Mouse (Mus musculus): ENCODE data around the gene Rer1.
"Not testable (repeated sequence)": the region's sequence is repeated elsewhere in the genome, so short reads cannot be mapped to it uniquely, and the experiment has no call there.

Rer1 gene

DNA sequence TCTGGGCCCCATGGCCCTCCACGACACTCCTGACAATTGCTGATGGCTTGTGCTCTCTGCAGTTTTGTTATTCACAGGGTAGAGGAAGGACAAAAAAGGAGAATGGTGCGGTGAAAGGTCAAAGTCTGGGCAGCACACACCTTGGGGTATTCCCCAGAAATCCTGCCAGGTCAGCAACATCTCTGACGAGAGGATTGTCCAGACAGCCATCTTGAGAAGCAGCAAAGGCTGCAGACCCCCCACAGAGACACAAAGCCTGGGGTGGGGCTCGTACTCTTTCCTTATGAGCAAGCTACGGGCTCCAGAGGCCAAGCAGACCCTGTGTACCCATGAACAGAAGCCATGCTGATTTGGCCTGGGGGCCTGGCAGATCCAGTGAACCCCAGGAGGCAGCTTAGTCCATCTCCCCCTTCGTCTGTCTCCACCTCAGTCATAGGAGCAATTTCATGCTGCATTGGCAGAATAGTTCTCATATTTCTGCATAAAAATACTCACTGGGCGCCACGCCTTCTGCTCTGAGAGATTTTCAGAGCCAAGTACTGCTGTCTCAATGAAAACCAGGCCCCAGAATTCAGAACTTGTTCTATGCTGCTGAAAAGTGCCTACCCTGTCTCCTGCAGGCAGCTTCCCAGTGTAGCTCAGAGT, 27.7 kb upstream of the Rer1 start:
- no peak for DNase-seq

DNA sequence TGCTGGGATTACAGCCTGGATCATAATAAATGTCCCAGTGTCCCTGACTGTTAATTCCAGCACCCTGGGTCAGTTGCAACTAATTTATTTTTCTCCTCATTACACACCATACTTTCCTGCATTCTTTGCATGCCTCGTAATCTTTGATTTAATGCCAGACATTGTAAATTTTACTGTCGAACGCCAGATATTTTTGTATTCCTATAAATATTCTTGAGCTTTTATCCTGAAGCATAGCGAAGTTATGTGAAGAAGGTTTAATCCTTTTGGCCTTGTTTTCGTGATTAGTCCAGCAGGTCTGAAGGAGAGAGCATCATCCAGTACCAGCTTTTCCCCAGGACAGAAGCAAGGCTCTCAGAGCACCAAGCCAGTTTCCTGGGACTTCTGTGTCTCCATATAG, 23.3 kb upstream of the Rer1 start:
- DNase-seq: no peak

DNA sequence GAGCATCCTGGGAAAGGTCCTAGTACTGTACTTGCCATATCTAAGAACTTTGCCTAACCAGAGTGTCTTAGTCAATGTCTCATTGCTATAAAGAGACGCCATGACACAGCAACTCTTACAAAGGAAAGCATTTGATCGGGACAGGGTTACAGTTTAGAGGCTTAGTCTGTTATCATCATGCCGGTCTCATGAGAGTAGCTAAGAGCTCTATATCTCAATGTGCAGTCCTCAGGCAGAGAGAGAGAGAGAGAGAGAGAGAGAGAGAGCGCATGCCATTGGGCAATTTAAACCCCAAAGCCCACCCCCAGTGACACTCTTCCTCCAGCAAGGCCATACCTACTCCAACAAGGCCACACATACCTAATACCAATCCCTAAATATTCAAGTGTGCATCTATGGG, 21.7 kb upstream of the Rer1 start:
- DNase-seq: no peak

DNA sequence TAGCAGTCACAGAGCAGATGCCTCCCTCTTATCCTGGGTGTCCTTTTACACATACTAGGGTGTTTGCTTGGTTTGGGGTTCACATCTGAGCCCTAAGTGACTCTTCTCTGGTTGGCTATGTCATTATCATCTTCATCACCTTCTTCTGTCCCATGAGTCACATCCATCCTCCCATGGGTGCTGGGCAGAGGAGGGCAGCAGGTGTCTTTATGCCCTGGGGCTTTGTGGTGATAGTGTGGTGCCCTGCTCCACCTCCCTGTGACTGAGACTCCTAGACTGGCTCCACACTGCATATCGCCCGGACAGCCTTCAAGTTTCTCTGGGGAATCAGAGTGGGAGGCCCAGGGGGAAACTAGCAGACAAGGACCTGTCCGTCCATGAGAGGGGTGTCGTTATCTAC, 12.4 kb upstream of the Rer1 start:
- DNase-seq: no peak

DNA sequence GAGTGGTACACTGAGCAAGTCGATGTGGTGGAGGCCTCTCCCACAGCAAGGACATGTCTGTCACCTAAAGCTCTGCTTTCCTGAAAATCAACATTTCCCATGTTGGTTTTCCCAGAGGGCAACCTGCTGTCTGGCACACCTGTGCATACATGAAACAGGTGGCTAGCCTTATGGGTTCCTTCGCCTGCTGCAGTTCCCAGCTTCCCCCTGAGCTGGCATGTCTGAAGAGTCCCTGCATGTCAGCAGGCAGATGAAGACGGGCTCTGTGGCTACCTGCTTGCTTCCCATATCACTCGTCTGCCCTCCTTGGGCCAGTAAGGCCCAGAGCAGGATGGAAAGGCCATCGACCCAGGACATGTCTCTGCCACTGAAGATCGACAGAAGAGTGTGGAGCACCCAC, 11.3 kb upstream of the Rer1 start:
- no peak for DNase-seq

DNA sequence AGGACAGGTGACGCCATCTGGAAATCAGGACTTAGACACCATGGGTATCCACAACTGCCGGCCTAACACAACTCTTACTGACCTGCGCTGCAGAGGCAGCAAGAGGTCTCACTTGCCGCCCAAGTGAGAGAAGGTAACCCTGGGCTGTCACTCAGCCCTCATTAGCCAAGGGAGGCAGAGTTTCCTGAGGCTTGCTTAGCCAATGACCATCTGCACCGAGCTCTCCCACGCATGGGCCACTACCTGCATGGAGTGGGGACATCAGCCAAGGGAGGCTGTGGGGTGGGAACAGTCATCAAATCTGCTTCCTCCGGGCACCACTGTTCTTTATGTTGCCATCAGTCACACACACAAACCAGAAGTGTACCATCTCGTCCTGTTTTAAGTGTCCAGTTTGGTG, 9.8 kb upstream of the Rer1 start:
- no peak for DNase-seq

DNA sequence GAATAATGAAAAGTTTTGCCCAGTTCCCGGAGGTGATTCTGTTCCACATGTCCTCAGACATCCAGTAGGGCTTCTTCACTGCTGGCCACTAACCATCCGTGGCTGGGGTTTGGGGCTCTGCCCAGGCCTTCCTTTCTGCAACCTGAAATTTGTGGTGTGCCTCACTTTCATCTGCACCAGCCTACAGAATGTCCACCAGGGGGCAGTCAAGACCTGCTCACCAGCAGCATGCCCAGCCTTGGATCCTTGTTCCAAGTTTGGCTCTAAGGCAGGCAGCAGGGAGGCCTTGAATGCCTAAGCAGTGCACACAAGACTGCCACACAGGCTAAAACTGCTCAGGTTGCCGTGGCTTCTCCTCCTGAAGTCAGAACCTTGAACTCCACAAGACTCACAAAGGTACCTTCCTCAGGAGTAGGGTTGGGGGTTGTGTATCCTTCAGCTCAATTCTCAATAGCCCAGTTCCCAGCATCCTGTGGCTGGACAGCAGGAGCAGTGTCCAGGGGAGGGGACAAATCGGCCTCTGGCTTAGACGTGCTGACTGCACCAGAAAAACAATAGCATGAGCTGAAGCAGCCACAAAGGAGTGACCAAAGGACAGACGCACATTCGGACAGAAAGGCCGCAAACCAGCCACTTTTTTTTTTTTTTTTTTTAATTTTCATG, 9.2 kb upstream of the Rer1 start:
- peak; percentile 80 for DNase-seq

DNA sequence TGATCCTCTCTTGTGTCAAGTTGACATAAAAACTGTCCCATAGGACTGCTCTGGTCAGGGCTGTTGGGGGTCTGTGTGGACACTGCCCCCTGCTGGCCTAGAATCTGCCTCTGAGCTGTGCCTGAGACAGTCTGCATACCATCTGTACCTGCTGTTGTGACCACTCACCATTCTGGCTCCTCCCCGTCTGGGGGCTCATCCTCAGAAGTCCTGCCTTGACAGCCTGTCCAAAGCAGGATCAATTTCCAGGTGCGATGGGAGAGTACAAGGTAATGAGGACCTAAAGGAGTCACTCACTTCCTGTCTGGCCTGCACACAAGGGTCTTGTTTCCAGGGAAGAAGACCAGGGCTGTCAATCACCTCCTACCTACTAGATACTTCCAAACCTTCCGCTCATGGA, 8.4 kb upstream of the Rer1 start:
- peak; percentile 39 for DNase-seq

DNA sequence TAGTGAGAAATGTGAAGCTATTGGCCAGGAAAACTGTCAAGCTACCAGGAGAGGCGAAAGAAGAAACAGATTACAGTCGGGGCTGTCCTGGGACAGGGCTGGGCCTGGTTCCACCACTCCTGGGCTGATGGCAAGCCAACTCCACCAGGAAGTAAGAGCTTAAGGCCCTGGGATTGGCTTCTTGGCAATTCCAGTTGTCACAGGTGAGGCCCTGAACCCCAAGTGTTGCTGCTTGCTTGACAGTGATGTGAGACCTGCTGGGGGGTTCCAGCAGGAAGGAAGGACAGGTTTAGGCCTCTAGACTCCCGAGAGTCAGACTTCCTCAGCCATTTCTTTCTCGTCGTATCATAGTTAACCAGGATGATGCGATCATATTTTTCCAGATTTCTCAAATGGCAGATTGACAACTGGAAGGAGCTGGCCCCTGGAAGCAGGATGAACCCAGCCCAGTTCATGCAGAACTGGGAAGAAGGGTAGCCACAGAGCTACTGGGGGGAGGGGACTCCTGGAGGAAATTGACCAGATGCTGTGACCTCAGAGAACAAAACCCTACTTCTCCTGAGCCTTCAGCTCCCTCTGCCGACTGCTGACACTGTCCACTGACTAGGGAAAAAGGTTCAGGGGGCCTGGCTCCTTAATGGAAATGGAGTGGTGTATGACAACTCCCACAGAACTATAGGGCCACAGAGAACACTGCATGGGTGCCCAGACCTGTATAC, 7.4 kb upstream of the Rer1 start:
- no peak for DNase-seq

DNA sequence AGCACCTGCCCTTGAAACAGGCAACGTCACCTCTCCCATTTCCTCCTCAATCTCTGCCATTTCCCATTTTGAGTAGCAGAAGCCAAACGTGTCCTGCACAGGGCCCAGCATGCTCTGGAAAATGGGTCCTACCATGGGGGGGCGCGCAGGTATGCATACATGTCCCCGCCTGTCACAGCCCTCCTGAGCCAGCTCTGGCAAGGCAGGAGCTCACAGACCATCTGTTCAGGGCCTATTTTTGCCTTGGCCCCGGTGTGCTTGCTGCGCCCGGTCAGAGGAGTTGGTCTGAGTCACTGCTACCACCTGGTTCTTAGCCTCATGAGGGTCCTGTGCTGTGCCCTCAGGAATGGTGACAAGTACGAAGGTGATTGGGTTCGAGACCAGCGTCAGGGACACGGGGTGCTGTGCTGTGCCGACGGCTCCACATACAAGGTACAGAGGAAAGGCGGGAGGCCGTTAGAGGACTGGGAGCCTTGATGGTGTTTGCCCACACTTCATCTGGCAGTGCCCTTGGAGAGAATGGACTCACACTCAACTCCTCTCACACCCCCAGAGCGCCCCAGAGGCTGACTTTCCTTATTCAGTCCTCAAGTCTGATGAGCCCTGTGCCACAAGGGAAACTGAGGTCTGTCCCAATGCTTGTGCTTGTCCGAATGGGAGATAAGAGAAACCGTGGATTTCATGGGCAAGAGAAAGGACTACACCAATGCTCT, 6.7 kb upstream of the Rer1 start:
- DNase-seq: no peak

DNA sequence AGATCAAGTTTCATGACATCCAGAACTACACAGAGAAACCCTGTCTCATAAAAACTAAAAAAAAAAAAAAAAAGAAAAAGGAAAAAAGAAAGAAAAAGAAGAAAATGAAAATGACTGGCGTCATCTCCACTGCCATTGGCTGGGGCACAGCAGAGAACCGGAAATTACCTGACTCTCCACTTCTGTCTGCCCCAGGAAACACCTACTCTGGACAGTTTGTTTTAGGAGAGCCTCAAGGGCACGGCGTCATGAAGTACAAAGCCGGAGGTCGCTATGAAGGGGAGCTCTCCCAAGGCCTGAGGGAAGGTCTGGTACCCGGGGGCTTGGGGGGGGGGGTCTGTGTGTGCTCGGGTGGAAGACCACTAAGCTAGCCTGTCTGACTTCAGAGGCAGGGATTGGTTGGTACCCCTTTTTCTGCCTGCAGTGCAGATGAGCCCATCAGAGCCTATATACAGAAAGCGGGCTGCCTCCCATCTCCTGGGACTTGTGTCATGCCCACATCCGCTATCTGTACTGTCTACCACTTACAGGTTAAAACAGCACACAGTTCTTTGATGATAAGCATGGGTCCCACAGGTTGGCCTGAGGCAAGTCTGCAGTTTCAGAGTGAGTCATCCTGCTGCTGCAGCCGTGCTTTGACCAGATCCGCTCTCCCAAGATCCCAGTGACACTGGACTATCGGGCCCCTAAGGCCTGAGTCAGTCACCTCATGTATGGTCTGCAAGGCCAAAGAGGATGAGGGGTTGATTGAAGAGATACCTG, 4.7 kb upstream of the Rer1 start:
- DNase-seq: no peak

DNA sequence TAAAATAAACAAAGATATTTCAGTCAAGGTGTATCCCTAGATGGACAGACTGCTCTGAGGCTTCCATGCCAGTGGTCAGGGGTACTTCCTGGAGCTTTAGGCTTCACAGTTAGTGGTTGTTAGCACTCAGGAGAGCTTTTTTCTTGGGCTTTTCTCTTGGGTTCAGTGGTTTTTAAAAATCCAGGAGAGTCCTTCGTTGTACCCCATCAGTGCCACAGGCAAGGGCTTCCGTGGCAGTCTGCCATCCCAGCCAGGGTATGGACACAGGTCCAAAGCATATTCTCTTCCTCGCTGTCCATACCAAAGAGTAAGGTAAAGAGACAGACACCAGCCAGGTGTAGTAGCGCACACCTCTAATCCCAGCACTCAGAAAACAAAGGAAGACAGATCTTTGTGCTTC, 4.0 kb upstream of the Rer1 start:
- DNase-seq: no peak

DNA sequence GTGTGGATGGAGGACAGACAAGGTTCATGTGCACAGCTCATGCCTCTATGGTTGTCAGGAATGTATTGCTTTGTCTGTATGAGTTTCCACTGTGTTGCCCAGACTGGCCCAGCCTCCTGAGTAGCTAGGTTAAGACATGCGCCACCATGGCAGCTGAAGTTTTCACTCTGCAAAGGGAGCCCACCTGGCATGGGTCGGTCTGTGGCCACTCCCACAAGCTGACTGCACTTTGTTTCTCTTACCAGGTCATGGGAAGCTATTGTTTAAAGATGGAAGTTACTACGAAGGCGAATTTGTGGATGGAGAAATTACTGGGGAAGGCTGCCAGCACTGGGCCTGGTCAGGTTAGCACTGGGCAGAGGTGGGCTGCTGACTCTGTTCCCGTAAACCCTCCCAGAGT, 3.1 kb upstream of the Rer1 start:
- no peak for DNase-seq

DNA sequence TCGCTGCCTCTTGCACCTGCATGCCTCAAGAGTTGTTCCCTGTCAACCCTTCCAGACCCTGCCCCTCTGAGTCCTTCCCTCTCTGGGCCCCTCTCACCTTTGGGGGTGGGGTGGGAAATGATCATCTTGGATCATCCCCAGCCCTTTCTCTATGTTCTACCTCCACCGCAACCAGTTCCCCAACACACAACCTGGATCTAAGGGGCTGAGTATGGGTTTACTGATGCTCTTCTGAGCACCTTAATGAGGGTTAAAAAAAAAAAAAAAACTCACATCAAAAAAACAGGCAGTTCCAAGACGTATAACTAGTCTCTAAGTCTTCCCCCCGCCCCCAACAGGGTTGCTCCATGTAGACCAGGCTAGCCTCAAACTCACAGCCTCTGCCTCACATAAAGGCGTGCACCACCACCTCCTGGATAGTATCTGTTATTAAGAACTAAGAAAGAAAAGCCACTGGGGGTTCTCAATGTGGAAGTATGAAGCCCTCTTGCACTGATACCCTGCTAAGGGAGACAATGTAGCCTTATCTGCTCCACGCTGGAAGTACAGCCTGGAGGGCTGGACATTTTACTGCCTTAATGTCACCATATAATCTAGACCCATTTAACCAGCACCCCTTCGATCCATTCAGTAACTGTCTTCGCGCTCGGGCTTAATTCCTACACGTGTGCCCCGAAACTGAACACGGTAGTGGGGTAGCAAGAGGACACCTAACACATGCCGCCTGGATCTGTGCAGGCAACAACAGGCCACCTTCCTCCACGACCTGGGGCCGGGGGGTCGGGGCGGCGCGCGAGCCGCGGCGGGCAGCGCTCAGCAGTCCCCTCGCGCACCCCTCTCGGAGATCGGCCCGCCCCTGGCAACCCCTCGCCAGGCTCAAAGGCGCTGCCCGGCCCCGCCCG, 725 bp downstream of the Rer1 start:
- no peak for DNase-seq

DNA sequence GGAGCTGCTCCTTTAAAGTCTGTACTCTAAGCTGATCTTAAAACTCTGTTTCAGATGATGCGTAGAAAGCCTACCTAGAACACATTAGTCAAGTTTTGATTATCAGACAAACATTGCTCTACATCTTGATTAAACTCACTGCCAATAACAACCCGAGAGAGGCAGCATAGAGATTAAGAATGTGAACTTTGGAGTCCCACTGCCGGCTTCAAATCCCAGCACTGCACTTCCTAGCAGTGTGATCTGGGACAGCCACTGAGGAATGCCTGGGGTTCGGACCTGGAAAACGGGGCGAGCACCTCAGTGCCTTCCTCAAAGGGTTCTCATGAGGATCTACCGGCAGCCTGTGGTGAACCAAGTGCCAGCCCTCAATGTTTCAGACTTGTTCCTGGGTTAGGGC, 1.8 kb downstream of the Rer1 start:
- DNase-seq: no peak

DNA sequence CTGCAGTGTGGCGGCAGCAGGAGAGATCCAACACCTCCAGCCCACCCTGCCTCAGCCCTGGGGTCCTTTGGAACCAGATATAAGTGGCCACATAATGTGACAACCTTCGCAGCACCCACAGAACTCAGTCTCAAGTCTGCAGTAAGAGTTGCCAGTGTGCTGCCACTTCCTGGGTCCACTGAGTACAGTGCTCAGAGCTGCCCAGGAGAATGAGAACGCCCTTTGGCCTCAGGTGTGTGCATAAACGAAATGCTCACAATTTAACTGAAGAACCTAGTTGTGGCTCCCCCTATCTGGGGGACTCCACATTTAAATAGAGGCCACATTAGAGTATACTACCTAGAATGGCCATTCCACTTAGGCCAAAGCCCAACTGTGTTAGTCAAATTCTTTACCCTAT, 2.6 kb downstream of the Rer1 start:
- DNase-seq: no peak

DNA sequence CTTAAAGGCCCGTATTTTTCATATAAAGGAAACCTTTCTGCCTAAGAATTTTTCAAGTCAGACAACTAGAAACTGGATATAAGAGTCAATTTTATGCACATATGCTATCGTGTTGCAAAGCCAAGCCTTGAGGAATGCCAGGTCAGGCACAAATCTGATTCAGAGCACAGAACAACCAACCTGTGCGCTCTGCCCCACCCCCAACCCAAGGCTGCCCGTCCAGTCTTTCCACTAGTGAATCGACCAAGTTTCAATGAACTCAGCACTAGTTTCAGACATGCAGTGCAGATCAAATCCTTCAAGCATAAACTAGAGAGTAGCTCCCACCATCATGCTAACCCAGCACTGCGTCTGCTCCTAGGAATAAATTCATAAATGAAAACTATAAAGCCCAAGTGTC, 6.5 kb downstream of the Rer1 start:
- DNase-seq: no peak

DNA sequence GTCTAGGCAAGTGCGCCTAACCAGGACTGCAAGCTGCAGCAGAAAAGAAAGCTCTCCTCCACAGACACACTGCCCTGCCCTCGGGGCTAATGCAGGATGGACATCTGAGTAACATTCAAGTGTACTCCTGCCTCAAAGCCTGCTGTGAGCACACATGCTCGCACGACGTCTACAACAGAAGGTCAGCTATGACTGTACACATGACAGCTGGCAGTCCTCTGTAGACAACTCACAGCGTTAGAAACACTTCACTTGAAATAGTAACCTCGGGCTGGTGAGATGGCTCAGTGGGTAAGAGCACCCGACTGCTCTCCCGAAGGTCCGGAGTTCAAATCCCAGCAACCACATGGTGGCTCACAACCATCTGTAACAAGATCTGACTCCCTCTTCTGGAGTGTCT, 7.4 kb downstream of the Rer1 start:
- not testable (repeated sequence) for DNase-seq

DNA sequence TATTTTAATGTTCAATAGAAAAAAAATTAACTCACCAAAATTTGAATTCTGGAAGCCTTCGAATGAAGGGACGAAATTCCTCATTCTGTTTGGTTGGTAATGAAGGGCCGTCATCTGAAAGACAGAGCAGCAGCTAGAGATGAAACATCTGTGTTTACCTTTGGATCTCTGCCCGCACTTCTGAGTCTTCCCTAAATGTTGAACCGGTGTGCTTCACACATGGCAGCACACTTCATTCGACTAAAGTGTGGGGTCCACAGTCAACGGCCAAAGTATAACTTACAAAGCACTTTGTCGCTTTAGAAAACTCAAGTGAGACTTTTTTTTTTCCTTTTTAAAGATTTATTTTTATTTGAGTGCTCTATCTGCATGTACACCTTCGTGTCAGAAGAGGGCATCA, 9.5 kb downstream of the Rer1 start:
- no peak for DNase-seq

DNA sequence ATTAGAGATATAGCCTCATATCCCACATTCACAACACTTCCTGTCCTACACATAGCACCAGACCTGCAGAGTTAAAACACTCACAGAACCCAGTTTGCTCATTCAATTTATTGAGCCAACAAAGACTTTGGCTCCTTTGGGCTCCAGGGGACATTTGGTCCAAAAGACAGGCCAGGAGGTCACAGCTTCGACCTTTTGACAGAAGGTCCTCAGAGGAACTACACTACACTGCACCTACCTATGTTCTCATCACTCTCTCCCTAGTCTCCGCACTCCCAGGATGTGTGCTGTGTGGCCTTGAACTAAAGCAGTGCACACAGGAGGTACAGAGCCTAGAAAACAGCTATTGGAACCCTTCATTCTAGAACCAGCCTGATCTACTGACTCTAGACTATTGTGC, 10.4 kb downstream of the Rer1 start:
- no peak for DNase-seq

DNA sequence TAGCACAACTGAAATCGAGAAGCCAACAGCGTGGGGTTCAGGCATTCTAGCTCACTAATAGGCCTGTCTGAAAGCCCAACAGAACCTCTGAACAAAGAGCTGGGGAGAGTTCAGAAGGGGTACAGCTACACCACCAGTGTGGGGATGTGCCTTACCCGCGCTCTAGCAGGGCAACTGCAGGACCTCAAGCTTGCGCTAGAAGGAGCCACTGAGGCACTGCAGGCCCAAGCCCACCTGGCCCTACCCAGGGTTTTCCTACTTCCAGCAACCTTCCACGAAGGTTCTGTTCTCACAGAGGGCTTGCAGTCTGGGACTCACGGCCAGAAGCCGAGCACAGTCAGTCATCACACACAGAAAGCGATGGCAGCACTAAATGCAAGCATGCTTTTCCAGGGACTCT, 11.0 kb downstream of the Rer1 start:
- no peak for DNase-seq

DNA sequence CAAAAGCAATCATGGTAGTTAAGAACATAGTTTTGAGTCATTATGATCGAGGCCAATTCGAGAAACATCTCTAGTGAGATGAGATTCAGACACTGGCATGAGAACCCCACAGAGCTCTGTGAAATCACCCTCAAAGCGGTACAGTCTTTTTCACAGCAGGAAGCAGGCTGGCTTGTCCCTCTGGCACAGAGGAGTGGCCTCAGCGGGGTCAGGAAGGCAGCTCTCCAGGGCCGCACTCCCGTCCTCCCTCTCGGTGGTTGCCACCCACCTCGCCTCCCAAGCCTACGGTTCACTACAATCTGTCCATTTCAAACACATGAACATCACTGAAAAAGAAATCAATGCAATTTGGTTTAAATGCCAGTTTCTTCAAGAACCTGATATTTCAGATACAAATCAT, 11.8 kb downstream of the Rer1 start:
- DNase-seq: no peak
